Mouse (Mus musculus) adrenal gland, postnatal 10 days (tissue): ENCODE measurements around the gene Eya4. TPM values are rescaled to one million over a fixed set of nuclear protein-coding genes. Genes with fewer than 3 reads are reported as not detected.
A peak's percentile ranks its signal among the peaks of the same experiment; 100 is the strongest.

Experiments used
- DNase-seq: peaks from one replicate; pipeline ENCODE4 v3.0.0; 2021; ENCODE audit warnings: mixed read lengths
- total RNA-seq, 2 experiments: library from RNA; stranded (reverse); gene quantifications; 2 replicates each; pipeline ENCODE4 v1.2.3; 2021

Eya4 gene
- total RNA-seq, 2 experiments from 2014 or later: 2.3 to 4.8 TPM

- DNase-seq: no peak
Observed at GRCm38 (mm10) chr10:23230863-23231262, 119.7 kb downstream of the Eya4 start.

- no peak for DNase-seq
Observed at GRCm38 (mm10) chr10:23223336-23223735, 127.2 kb downstream of the Eya4 start.

- no peak for DNase-seq
Observed at GRCm38 (mm10) chr10:23220432-23220831, 130.2 kb downstream of the Eya4 start.

- DNase-seq: no peak
Observed at GRCm38 (mm10) chr10:23216815-23217214, 133.8 kb downstream of the Eya4 start.

- no peak for DNase-seq
Observed at GRCm38 (mm10) chr10:23211381-23211780, 139.2 kb downstream of the Eya4 start.

- DNase-seq: no peak
Observed at GRCm38 (mm10) chr10:23203885-23204284, 146.7 kb downstream of the Eya4 start.

- no peak for DNase-seq
Observed at GRCm38 (mm10) chr10:23203144-23203838, 147.3 kb downstream of the Eya4 start.

GRCm38 (mm10) chr10:23202591-23202990 is 148.0 kb downstream of the Eya4 start:
- no peak for DNase-seq

GRCm38 (mm10) chr10:23198251-23198650 is 152.3 kb downstream of the Eya4 start:
- DNase-seq: no peak

- DNase-seq: no peak
Observed at GRCm38 (mm10) chr10:23196336-23196735, 154.2 kb downstream of the Eya4 start.

GRCm38 (mm10) chr10:23195337-23195736 is 155.2 kb downstream of the Eya4 start:
- DNase-seq: no peak

- DNase-seq: no peak
Observed at GRCm38 (mm10) chr10:23189836-23190235, 160.8 kb downstream of the Eya4 start.

GRCm38 (mm10) chr10:23185391-23185790 is 165.2 kb downstream of the Eya4 start:
- DNase-seq: no peak

GRCm38 (mm10) chr10:23181572-23182493 is 168.8 kb downstream of the Eya4 start:
- DNase-seq: no peak

GRCm38 (mm10) chr10:23179285-23179684 is 171.3 kb downstream of the Eya4 start:
- DNase-seq: no peak

GRCm38 (mm10) chr10:23177347-23178046 is 173.1 kb downstream of the Eya4 start:
- DNase-seq: no peak

- DNase-seq: peak; percentile 34
Observed at GRCm38 (mm10) chr10:23176666-23177346, 173.8 kb downstream of the Eya4 start.

- peak; percentile 50 for DNase-seq
Observed at GRCm38 (mm10) chr10:23171541-23171940, 179.0 kb downstream of the Eya4 start.

- no peak for DNase-seq
Observed at GRCm38 (mm10) chr10:23165089-23165642, 185.4 kb downstream of the Eya4 start.

- DNase-seq: no peak
Observed at GRCm38 (mm10) chr10:23159844-23160243, 190.7 kb downstream of the Eya4 start.

- no peak for DNase-seq
Observed at GRCm38 (mm10) chr10:23159138-23159537, 191.4 kb downstream of the Eya4 start.
